Mouse (Mus musculus) cortical plate, adult 2 months (tissue): Measurements from ENCODE around the gene Edrf1.

Experiments used
- CTCF ChIP-seq: fragments of 200-500 bp; IDR thresholded peaks from 2 replicates; pipeline ENCODE4 v1.5.1; 2011; ENCODE audit warnings: mild to moderate bottlenecking, control low read depth, low read length; ENCODE audit not compliant: insufficient read depth; ENCODE audit errors: extremely low read depth
- POLR2A ChIP-seq: fragments of 200-500 bp; IDR thresholded peaks from 2 replicates; pipeline ENCODE4 v1.6.1; 2011; ENCODE audit warnings: mild to moderate bottlenecking, low read length, control low read depth; ENCODE audit not compliant: insufficient read depth; ENCODE audit errors: extremely low read depth

DNA sequence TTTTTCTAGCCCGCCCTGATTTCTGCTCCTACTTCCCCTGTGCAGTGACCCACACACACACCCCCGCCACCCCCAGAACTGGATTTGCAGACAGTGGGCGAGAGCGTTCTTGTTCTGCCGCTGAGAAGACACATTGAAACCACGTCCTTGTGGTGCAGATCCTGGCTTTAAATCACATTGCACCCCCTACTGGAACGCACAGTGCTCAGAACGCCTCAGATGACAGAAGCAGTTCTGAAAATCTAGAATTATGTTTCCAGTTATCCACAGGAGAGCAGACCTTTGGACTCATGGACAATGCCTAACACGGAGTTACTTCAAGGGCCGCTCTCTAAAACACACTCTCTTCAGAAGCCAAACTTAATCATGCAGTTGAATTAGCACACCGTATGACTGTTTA is 16.6 kb upstream of the Edrf1 start:
- peak; percentile 72 for TF ChIP-seq CTCF
- TF ChIP-seq POLR2A, result no peak
